Mouse (Mus musculus) small intestine, adult 2 months (tissue): Measurements from ENCODE around the gene Sytl2.

ENCODE experiments used
- CTCF ChIP-seq: fragments of 200-500 bp; IDR thresholded peaks from 2 replicates; pipeline ENCODE4 v1.5.1; 2012; ENCODE audit warnings: low read depth, mild to moderate bottlenecking, control low read depth, inconsistent platforms, low read length, moderate library complexity, mixed read lengths; ENCODE audit not compliant: insufficient replicate concordance, insufficient read length; ENCODE audit errors: extremely low read depth
- POLR2A ChIP-seq: fragments of 200-500 bp; IDR thresholded peaks from 2 replicates; pipeline ENCODE4 v1.6.1; 2012; ENCODE audit warnings: low read depth, mild to moderate bottlenecking, control low read depth, inconsistent platforms, low read length, moderate library complexity

- TF ChIP-seq POLR2A (no peak), CTCF (no peak)
Measured at GRCm38 (mm10) chr7:90442070-90442469, 140.0 kb downstream of the Sytl2 start.
